Mouse (Mus musculus): Measurements from ENCODE around the gene Fahd1.

DNA sequence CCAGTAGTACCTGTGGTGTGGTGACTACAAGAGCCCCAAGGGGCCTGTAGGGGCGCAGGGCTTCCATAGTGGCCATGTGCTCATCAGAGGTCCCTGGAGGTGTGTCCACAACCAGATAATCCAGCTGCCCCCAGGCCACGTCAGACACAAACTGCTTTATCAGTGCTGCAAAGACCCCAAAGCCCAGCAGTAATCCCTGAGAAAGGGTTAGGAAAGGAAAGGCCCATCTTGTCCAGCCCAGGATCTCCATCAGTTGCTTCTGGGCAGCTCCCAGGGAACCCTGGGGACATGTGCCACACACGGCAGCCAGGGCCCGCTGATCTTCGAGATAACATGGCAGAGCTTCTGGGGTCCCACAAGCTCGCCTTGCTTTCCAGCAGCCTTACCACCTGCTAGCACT lies 34.2 kb upstream of the Fahd1 start:
- TF ChIP-seq RAD21 (IDR thresholded peaks at IDR 0.05; ENCODE audit: low read depth, low read length) (no peak), CTCF (conservative IDR thresholded peaks at IDR 0.05 in 1 of 2, IDR thresholded peaks at IDR 0.05 in 1 of 2; ENCODE audit: low read depth in 2 of 2, low read length in 2 of 2) (no peak), USF1 (IDR thresholded peaks at IDR 0.05; ENCODE audit: low read depth, low read length) (no peak), MYC (IDR thresholded peaks at IDR 0.05; ENCODE audit: low read depth, low read length) (no peak), USF2 (conservative IDR thresholded peaks at IDR 0.05; ENCODE audit: low read depth, low read length) (no peak), MXI1 (IDR thresholded peaks at IDR 0.05; ENCODE audit: low read depth, low read length) (no peak), ZNF384 (IDR thresholded peaks at IDR 0.05; ENCODE audit: low read depth, low read length) (no peak), MAX (IDR thresholded peaks at IDR 0.05; ENCODE audit: low read length) (no peak)

All from CH12.LX (cell line).